Mouse (Mus musculus) neural tube, embryonic 14.5 days (tissue): Measurements from ENCODE around the gene Glo1. TPM values are rescaled to one million over a fixed set of nuclear protein-coding genes. Genes with fewer than 3 reads are reported as not detected.

Source experiments
- ATAC-seq: fragments of 200-750 bp; cut with Nextera tagmentation; 2 replicates; pipeline ENCODE4 v1.8.0; 2017; ENCODE audit warnings: low read depth, mild to moderate bottlenecking, moderate TSS enrichment, moderate library complexity
- H3K27ac ChIP-seq: fragments of 300-500 bp; sonication (generic); 2 replicates; pipeline ENCODE4 v1.5.1; 2014; ENCODE audit warnings: low read depth, mild to moderate bottlenecking, control low read depth, low read length, moderate library complexity, mixed read lengths
- H3K27me3 ChIP-seq: fragments of 300-500 bp; sonication (generic); 2 replicates; pipeline ENCODE4 v1.6.1; 2014; ENCODE audit warnings: low read length; ENCODE audit not compliant: control insufficient read depth, insufficient read depth
- H3K36me3 ChIP-seq: fragments of 300-500 bp; sonication (generic); 2 replicates; pipeline ENCODE4 v1.6.1; 2014; ENCODE audit warnings: low read length, mixed read lengths; ENCODE audit not compliant: control insufficient read depth, insufficient read depth
- H3K4me1 ChIP-seq: fragments of 300-500 bp; sonication (generic); 2 replicates; pipeline ENCODE4 v1.6.1; 2014; ENCODE audit warnings: low read length; ENCODE audit not compliant: control insufficient read depth, insufficient read depth
- H3K4me2 ChIP-seq: fragments of 300-500 bp; sonication (generic); 2 replicates; pipeline ENCODE4 v1.6.1; 2014; ENCODE audit warnings: mild to moderate bottlenecking, low read depth, low read length, control low read depth
- H3K4me3 ChIP-seq: fragments of 300-500 bp; sonication (generic); 2 replicates; pipeline ENCODE4 v1.5.1; 2014; ENCODE audit warnings: low read depth, low read length, control low read depth, mixed read lengths
- H3K9ac ChIP-seq: fragments of 300-500 bp; sonication (generic); replicated peaks from 2 replicates; pipeline ENCODE4 v1.6.1; 2014; ENCODE audit warnings: low read depth, mild to moderate bottlenecking, control low read depth, low read length, mixed read lengths
- H3K9me3 ChIP-seq: fragments of 300-500 bp; sonication (generic); 2 replicates; pipeline ENCODE4 v1.6.1; 2016; ENCODE audit warnings: low read length; ENCODE audit not compliant: control insufficient read depth
- WGBS: fragments of 180-500 bp; shearing (Covaris S2); extraction: QIAGEN DNeasy Blood & Tissue Kit; methylation state at CpG from one replicate; pipeline ENCODE4 v1.1.7; 2014; 5-methylcytosine and 5-hydroxymethylcytosine counted together
- polyA plus RNA-seq: library from polyadenylated mRNA; unstranded; fragments of >200 nt; fragmentation: Nextera tagmentation; extraction: Ambion mirVana; gene quantifications from 2 replicates; pipeline ENCODE4 v1.2.1, GENCODE M21; 2014

Gene Glo1
- polyA plus RNA-seq, 1 experiment from 2014 or later, result 159 TPM

DNA sequence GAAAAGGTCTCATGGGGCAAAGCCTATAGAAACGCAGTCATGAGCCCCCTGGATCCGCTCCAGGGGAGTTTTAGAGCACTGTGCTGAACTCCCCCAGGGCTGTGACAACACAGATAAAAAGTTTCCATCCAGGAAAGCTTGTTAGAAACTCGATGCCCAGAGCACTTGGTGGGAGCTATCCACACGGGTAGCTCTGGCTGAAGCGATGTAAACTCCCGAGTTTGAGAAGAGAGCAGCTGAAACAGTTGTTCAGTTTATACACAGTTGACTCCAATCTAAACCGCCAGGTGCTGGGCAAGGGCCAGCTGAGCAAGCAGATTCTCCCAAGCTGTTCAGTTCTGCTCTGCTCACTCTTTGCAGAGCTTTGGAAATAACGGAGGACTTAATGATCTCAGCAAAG is 87.6 kb downstream of the Glo1 start:
- Histone ChIP-seq H3K27ac (no peak overlapping the region), H3K9ac (no peak overlapping the region), H3K36me3 (no peaks in the 10 kb centered on the region), H3K4me2 (no peak overlapping the region), H3K4me1 (peaks cover 12% of the 10 kb centered on the region), H3K4me3 (no peak overlapping the region), H3K9me3 (no peaks in the 10 kb centered on the region), H3K27me3 (no peaks in the 10 kb centered on the region)
- WGBS, result 42% methylated on average over 8 of the region's 8 CpGs
- no peak for ATAC-seq

DNA sequence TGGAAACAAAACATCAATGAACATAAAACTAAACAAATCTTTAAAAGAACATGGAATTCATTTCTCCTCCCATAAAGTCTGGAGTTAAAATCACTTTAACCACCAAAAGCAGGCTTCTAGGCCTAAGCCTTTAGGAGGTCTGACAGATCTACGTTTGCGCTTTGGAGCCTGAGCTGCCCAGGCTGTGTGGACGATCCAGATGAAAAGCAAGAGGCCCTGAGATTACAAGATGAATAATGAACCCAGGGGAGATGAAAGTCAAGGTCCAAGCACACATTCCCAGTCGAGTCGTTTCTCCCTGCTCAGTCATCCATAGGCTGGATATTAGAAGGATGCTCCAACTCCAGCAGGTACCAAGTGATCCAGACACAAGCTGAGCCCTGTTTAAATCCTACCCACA is 90.0 kb downstream of the Glo1 start:
- Histone ChIP-seq H3K27ac (no peak overlapping the region), H3K4me2 (no peak overlapping the region), H3K4me3 (no peak overlapping the region), H3K27me3 (no peaks in the 10 kb centered on the region), H3K9ac (no peak overlapping the region), H3K36me3 (no peaks in the 10 kb centered on the region), H3K9me3 (no peaks in the 10 kb centered on the region), H3K4me1 (peaks cover 9% of the 10 kb centered on the region)
- 55% methylated on average over 5 of the region's 5 CpGs for WGBS
- ATAC-seq, result no peak

Other genes with a start within 250 kb of the Glo1 start
- gene Btbd9, start 50.4 kb downstream of the Glo1 start, polyA plus RNA-seq, result 127 and 130 TPM in 2 replicates
- 3.9 and 5.5 TPM in 2 replicates for gene Dnah8, start 2.5 kb downstream of the Glo1 start, polyA plus RNA-seq